Mouse (Mus musculus): ENCODE measurements around the gene Metrn.

DNA sequence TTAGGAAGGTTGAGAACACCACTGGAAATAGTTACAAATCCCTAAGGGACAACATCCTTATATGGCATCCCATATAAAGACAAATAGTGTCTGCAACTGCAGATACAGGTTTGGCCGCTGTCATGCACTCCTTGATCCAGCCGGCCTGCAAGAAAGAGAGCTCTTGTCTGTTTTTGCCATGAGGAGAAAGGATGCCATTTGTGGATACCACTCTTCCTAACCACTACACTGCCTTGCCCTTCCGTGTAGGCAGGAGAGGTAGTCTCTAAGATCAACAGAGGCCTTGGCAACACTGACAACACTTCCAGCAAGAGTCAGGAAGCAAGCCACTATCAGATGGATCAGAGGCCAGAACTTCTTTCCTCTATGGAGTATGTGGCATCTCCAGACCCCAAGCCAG is 10.7 kb downstream of the Metrn start, which contains the start of gene Ccdc78:
- TF ChIP-seq FLI1 (IDR thresholded peaks at IDR 0.05; ENCODE audit: low read length): no peak
- TF ChIP-seq GATA1 (IDR thresholded peaks at IDR 0.05; ENCODE audit: borderline replicate concordance, low read length): no peak
